Mouse (Mus musculus) natural killer cell, adult 2 months (primary cell): ENCODE results near the gene Dyrk2.

ENCODE experiments used
- DNase-seq, 2 experiments: peaks; one replicate each; pipeline ENCODE4 v3.0.0; 2022; ENCODE audit warnings: low spot score in 2 of 2

The Dyrk2 gene

GRCm38 (mm10) chr10:118846991-118847545, 22.9 kb downstream of the Dyrk2 start:
- DNase-seq, result no peak

GRCm38 (mm10) chr10:118840598-118840997, 29.4 kb downstream of the Dyrk2 start:
- no peak for DNase-seq

GRCm38 (mm10) chr10:118839343-118840141, 30.5 kb downstream of the Dyrk2 start:
- DNase-seq, result no peak

GRCm38 (mm10) chr10:118837636-118838035, 32.4 kb downstream of the Dyrk2 start:
- DNase-seq, result no peak

- DNase-seq, result no peak
These were observed 38.8 kb downstream of the Dyrk2 start for GRCm38 (mm10) chr10:118831190-118831589.

- no peak for DNase-seq
These were observed 40.4 kb downstream of the Dyrk2 start for GRCm38 (mm10) chr10:118829641-118830040.

GRCm38 (mm10) chr10:118827116-118827515, 42.9 kb downstream of the Dyrk2 start:
- DNase-seq, result no peak

GRCm38 (mm10) chr10:118824830-118825229, 45.2 kb downstream of the Dyrk2 start:
- no peak for DNase-seq

GRCm38 (mm10) chr10:118820901-118821300, 49.1 kb downstream of the Dyrk2 start:
- no peak for DNase-seq

GRCm38 (mm10) chr10:118819846-118820245, 50.2 kb downstream of the Dyrk2 start:
- DNase-seq, result peak in 1 of 2 experiments; percentile 50

GRCm38 (mm10) chr10:118817089-118817488, 52.9 kb downstream of the Dyrk2 start:
- no peak for DNase-seq

- DNase-seq, result no peak
These were observed 58.1 kb downstream of the Dyrk2 start for GRCm38 (mm10) chr10:118811945-118812344.

GRCm38 (mm10) chr10:118810908-118811711, 58.9 kb downstream of the Dyrk2 start:
- DNase-seq, result no peak
